Mouse (Mus musculus) lung, postnatal 14 days (tissue): ENCODE data around the gene St3gal3.

Source experiments
- DNase-seq: peaks from one replicate; pipeline ENCODE4 v3.0.0; 2021

St3gal3 gene

GRCm38 (mm10) chr4:118134485-118135365 is at the start of gene St3gal3:
Gene St3gal3 (minus strand): TSS chr4:118134914.
- DNase-seq, result peak; percentile 98

DNA sequence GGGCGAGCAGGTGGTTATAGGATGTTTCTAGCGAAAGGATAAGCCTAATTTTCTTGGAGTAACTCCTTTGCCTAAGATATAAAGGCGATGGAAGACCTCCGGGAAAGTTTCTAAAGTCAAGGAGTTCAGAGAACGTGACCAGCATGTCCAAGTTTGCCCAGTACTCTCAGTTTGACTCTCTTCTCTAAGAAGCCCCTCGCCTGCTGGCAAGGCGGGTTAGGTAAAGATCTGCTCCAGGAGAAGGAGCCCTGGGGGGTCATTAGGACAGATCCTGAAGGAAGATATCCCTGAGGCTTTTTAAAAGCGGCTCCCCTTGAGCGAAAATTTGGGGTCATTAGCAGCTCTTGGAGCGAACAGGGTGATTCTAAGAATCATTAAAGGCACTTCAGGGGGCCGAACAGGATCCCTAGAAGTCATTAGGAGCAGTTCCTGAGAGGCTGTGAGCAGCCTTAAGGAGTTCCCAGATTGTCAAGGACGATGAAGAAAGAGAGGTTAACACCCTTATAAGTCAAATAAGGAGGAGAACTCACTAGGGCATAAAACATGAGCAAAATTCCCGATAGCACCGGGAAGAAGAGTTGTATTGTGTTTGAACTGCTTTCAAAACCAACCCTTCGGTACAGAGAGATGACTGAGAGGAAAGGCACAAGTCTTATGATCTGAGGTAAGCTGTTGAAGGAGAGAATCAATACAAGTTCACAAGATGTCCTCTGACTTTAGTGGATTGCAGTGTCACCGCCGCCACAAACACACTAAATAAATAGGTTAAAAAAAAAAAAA is 45.8 kb upstream of the St3gal3 start:
- DNase-seq, result no peak

DNA sequence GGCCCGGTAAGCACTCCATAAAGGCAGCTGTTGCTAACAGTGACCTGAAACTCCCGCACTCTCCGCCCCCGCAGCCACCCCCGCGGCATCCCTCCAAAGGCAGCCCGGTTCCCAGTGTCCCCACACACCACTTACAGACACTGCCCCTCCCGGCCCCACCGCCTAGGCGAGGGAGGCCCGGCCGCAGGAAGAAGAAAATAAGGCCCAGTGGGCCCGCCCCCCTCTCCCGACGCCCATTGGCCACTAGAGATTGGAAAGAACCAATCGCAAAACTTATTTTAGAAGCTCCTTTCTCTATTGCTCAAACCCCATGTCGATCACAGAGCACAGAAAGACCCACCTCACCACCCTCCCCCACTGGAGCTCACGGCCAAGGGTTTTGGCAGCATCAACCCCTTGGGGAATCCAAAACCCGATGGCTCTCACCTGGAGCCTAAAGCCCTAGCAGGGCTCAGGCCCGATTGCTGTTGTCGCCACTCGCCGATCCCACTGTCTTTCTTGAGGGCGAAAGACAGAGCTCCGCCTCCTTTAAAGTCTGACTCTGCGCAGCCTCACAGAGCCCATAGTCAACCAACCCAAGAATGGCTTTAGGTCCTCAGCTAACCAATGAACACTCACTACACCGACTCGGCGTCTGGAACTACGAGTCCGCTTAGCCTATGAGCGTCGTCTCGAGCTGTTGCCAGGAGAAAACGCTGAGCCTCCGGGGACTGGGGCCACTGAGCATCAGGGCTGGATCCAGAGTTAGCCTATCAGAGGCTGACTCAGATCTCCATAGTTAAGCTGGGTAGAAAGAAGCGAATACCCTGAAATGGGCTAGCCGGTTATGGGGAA is 45.0 kb upstream of the St3gal3 start, which contains the start of gene Kdm4a:
Kdm4a (minus strand) TSS at position 577 of the 834 bp plus-strand sequence.
- DNase-seq, result peak; percentile 90

- peak; percentile 9 for DNase-seq
These were observed 44.3 kb upstream of the St3gal3 start for GRCm38 (mm10) chr4:118178952-118179466.

GRCm38 (mm10) chr4:118172461-118172860 is 37.7 kb upstream of the St3gal3 start:
- DNase-seq, result no peak

GRCm38 (mm10) chr4:118171006-118171405 is 36.3 kb upstream of the St3gal3 start:
- peak; percentile 17 for DNase-seq

- no peak for DNase-seq
These were observed 27.4 kb upstream of the St3gal3 start for GRCm38 (mm10) chr4:118162123-118162522.

GRCm38 (mm10) chr4:118157666-118158065 is 23.0 kb upstream of the St3gal3 start:
- DNase-seq, result no peak

DNA sequence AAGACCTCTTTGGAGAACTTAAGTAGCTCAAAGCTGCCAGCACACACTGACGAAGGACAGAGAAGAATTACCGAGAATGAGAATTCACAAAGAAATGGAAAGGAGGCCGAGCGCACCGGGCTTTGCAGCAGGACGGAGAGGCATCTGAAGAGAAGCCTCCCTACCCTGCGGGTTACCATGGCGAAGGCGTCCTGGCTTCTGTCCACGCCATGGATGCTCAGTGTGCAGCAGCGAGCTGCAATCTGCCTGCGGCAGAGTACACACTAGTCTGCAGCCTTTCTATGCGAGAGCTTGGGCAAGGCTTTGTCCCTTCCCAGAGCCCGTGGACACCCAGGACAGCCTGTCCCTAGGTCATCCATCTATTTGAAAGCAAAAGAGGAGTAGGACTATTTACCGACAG is 21.8 kb upstream of the St3gal3 start:
- no peak for DNase-seq

GRCm38 (mm10) chr4:118154889-118155288 is 20.2 kb upstream of the St3gal3 start:
- DNase-seq, result no peak

DNA sequence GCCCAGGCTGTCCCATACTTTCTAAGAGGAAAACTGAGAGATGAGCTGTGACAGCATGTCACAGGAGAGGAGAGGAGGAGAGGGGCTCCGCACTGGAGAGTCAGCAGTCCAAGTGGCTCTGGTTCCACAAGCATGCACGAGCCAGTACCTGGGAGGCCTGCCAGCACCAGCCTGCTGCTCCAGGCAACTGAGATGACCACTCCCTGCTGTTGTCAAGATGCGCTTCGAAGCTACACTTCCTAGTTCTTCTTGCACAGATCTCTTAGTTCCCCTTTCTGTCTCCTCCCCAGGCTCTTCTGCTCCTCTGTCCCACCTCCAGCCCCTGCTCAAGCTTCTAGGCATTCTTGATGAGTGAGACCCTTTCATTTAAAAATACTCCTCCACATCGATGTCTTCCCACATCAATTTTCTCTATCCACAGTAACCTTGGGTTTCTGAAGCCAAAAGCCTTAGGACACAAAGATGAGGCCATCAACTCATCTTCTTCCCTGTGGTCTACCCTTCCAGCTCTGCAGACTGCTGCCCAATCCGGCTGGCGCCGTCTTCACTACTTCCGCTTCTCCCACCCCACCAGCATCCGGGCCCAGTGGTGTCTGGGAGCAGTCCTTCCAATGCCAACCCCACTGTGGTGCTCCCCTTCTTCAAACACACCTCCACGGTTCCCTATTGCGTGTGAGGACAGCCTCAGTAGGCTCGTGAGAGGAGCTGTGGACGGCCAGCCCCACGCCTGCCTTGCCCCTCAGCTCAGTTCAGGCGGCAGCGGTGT is 17.5 kb upstream of the St3gal3 start:
- peak; percentile 25 for DNase-seq

DNA sequence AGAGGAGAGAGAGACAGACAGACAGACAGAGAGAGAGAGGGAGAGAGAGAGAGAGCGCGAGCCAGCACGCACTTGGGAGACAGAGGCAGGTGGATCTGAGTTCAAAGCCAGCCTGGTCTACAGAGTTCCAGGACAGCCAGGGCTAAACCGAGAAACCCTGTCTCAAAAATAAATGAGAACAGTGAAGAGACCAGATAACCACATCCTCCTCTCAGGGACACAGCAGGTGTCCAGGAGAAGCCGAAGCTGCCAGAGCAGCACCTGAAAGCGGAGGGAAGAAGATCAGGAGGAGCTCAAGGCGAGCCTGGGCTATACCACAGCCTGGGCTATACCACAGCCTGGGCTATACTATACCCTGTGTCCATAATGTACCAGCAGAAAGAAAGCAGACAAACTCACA is 16.1 kb upstream of the St3gal3 start:
- DNase-seq, result no peak

DNA sequence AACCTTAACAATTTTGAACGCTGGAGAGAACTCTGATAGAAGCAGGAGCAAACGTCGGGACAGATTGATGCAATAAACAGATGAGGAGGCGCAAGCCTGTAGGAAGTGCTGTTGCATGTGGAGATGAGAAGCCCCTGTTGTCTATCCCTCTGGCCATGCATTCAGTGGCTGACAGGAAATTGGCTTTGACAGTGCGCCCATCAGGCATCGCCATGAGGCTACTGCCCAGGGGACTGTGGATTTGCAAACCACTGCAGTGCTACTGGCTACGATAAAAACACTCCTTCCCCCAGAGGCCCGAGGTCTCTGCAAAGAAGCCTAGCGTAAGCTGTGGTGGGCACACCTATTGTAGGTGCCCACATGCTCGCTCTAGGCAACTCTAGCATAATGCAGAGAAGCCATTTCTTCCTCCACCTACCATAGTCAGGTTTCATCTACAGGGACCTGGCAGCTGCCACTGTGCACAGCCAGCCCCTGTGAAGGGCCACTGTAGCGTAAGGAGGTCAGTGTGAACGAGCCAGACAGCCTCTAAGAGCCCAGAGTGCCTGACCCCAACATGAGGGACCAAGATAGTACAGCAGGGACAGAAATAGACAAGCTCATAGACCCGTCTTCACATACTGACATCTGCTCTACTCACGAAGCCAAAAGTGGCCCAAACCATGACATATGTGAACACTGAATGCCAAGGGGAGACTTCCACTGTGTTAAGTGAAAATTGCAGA is 15.4 kb upstream of the St3gal3 start:
- DNase-seq, result no peak

DNA sequence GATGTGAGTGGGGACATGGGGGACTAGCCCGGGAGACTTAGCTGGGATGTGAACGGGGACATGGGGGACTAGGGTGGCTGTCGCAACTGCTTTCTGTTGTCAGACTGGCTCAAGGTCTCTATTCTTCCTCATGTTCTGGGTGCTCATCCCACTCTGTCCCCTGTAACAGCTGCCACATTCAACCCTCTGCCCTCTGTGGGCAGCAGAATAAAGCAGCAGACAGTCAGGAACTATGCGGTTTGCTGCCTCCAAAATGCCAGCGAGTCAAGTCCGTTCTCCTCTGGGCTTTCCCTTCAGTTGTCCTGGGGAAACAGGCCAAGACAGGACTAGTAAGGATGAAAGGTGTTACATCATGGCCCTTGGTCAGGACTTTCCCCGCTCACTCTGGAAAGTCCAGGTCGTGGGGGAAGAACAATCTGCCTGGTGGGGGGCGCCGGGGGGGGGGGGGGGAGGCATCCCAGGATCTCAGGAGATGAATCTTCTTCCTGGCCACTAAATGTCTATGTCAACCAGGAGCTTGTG is 14.4 kb upstream of the St3gal3 start:
- DNase-seq, result no peak

GRCm38 (mm10) chr4:118148317-118148687 is 13.6 kb upstream of the St3gal3 start:
- no peak for DNase-seq

GRCm38 (mm10) chr4:118147547-118148316 is 13.0 kb upstream of the St3gal3 start:
- DNase-seq, result no peak

DNA sequence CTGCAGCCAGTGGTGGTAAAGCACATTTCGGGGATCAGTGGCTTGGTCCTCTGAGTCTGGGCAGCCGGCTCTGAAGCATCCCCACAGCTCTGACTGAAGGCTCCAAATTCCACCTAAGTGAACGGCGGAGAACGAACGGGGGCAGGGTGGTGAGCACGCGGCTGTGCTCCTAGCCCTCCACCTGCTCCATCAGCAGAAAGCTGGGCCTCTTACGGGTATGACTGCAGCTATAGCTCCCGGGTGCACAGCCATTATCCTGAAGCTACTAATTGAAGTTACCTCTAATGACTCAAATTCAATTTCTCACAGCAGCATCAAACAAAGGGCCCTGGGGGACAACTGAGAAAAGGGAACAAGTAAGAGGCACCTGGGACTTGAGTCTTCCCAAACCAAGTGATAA is 12.4 kb upstream of the St3gal3 start:
- no peak for DNase-seq

DNA sequence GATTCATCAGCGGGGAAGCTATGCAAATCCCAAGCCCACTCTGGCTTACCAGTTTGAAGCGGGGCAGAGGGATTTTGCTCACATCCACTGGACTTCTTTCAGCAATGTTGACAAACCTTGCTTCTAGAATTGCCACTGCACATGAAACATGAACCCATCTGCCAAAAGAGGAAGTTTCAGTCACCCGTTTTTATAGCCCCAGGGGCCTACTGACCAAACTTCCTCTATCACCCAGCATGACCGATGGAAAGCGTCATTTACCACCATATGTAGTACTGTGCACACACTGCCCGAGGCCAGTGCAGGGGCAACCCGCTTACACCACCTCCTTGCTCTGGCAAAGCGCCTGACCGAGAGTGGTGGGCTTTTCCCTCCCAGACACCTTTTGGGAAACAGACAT is 9.6 kb upstream of the St3gal3 start:
- no peak for DNase-seq

DNA sequence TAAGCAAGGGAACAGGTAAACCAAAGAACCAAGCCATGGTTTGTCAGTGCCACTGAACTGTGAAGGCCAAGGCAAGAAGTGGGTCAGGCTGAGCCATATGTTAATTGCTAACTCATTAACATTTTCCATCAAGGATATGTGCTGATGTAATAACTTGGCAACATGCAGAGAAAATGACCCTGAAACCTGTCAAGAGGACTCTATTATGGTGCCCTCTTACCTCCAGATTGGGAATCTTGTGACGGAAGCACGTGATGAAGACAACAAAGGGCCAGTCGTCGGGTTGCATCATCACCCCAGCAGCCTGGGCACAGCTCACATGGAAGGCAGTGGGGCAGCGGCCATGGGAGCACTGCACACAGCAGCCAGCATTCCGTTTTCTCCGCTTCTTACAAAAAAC is 9.0 kb upstream of the St3gal3 start:
- no peak for DNase-seq

DNA sequence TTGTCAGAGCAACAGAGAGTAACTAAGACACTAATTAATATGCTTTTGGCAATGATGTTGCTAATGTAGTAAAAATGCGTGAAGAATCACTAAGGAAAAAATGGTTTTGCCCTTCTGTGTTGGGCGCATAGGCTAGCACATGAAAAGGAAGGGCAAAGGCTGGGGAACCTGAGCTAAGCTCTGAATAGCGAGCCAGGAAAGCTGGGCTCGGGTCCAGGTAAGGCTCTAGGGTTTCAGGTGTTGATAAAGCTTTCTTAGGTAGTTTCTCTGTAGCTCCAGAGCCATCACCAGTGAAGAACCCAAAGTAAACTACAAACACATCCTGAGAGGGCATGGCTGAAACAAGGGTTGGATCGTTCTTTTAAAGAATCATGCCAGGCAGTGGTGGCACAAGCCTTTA is 6.8 kb upstream of the St3gal3 start:
- no peak for DNase-seq
